Mouse (Mus musculus): Measurements from ENCODE around the gene Usp16.

- TF ChIP-seq MAFK (IDR thresholded peaks at IDR 0.05; ENCODE audit: insufficient read depth, low read depth, low read length): no peak
- no peak for TF ChIP-seq HCFC1 (IDR thresholded peaks at IDR 0.05; ENCODE audit: borderline replicate concordance, insufficient read depth, low read length)
- no peak for TF ChIP-seq ZC3H11A (IDR thresholded peaks at IDR 0.05; ENCODE audit: borderline replicate concordance, low read depth, low read length)
- TF ChIP-seq ZNF384 (IDR thresholded peaks at IDR 0.05; ENCODE audit: low read depth, low read length): no peak
- TF ChIP-seq CHD2 (IDR thresholded peaks at IDR 0.05; ENCODE audit: low read depth, low read length): no peak
Observed at GRCm38 (mm10) chr16:87524228-87524627, 69.7 kb downstream of the Usp16 start.
